Mouse (Mus musculus): ENCODE results near the gene BC030867.

DNA sequence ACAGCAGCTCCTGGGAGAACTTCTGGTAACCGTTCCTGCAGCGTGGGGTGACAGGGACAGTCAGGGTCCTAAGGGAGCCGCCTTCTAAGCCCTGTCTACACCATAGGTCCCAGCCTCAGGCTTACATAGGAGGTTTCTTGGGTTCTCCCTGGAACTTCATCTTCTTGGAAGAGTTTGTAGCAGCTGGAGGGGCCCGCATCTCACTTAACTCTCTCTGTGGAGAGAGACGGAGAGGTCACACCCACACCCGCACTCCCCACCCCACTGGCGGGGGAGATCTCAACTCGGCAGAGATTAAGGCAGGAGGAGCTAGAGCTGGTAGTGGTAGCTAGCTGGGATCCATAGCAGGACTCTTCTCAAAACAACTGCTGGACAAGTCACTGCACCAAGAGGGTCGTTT is 59.4 kb downstream of the BC030867 start:
- TF ChIP-seq CTCF (IDR thresholded peaks at IDR 0.05; ENCODE audit: extremely low read depth, insufficient read length, insufficient replicate concordance, low read depth, low read length) (no peak), POLR2A (IDR thresholded peaks at IDR 0.05; ENCODE audit: low read depth, low read length) (no peak)
